Mouse (Mus musculus) brown adipose tissue, adult 24 weeks (tissue): ENCODE data around the gene Mettl7a3. TPM values are rescaled to one million over a fixed set of nuclear protein-coding genes. Genes with fewer than 3 reads are reported as not detected.
"Not testable (repeated sequence)": the region's sequence is repeated elsewhere in the genome, so short reads cannot be mapped to it uniquely, and the experiment has no call there.

Experiments
- H3K27ac ChIP-seq: fragments of 200-500 bp; replicated peaks from 2 replicates; pipeline ENCODE4 v1.5.1; 2012; ENCODE audit warnings: low read depth, mild to moderate bottlenecking, low read length
- H3K4me1 ChIP-seq: fragments of 200-500 bp; 2 replicates; pipeline ENCODE4 v1.6.1; 2012; ENCODE audit warnings: low read length, mixed read lengths; ENCODE audit not compliant: control insufficient read depth, insufficient read depth, insufficient read length
- H3K4me3 ChIP-seq: fragments of 200-500 bp; 2 replicates; pipeline ENCODE4 v1.5.1; 2012; ENCODE audit warnings: low read depth, mild to moderate bottlenecking, low read length, moderate library complexity; ENCODE audit not compliant: insufficient read depth
- polyA plus RNA-seq: library from polyadenylated mRNA; stranded (reverse); fragments of >200 nt; gene quantifications from 2 replicates; pipeline ENCODE4 v1.2.4, GENCODE M21; 2012; ENCODE audit not compliant: missing spikeins, insufficient read depth, insufficient read length

Mettl7a3 gene
- polyA plus RNA-seq, 1 experiment = not detected

- Histone ChIP-seq H3K27ac (no peak overlapping the region), H3K4me3 (no peak overlapping the region), H3K4me1 (peaks cover 5% of the 10 kb centered on the region; the same call in 1 of the 2 replicates)
These were observed 14.8 kb upstream of the Mettl7a3 start for GRCm38 (mm10) chr15:100319884-100320283.

- Histone ChIP-seq H3K4me1 (peaks cover 5% of the 10 kb centered on the region; the same call in 1 of the 2 replicates), H3K27ac (peak overlapping the region; percentile 65), H3K4me3 (no peak overlapping the region)
These were observed 14.3 kb upstream of the Mettl7a3 start for GRCm38 (mm10) chr15:100320295-100320905.

- H3K4me1 ChIP-seq = peaks cover 5% of the 10 kb centered on the region; the same call in 1 of the 2 replicates
- peak overlapping the region; percentile 65; the same call in 1 of the 2 replicates for H3K27ac ChIP-seq
- no peak overlapping the region for H3K4me3 ChIP-seq
These were observed 13.6 kb upstream of the Mettl7a3 start for GRCm38 (mm10) chr15:100321134-100321533.

GRCm38 (mm10) chr15:100324021-100324591, 10.6 kb upstream of the Mettl7a3 start:
- no peak overlapping the region for H3K4me3 ChIP-seq

GRCm38 (mm10) chr15:100325235-100325634, 9.5 kb upstream of the Mettl7a3 start:
- peaks cover 2% of the 10 kb centered on the region; the same call in 1 of the 2 replicates for H3K4me1 ChIP-seq

More at GRCm38 (mm10) chr15:100324021-100324591, 10.6 kb upstream of the Mettl7a3 start:
- Histone ChIP-seq H3K4me1 (peaks cover 5% of the 10 kb centered on the region; the same call in 1 of the 2 replicates), H3K27ac (no peak overlapping the region)

GRCm38 (mm10) chr15:100328089-100328488, 6.6 kb upstream of the Mettl7a3 start:
- not testable (repeated sequence) for H3K4me3 ChIP-seq, H3K4me1 ChIP-seq, H3K27ac ChIP-seq

More at GRCm38 (mm10) chr15:100325235-100325634, 9.5 kb upstream of the Mettl7a3 start:
- H3K4me3 ChIP-seq = no peak overlapping the region
- no peak overlapping the region for H3K27ac ChIP-seq

- H3K27ac ChIP-seq, H3K4me3 ChIP-seq, H3K4me1 ChIP-seq: not testable (repeated sequence)
These were observed 5.4 kb upstream of the Mettl7a3 start for GRCm38 (mm10) chr15:100329336-100329735.

- Histone ChIP-seq H3K4me3 (no peak overlapping the region), H3K4me1 (no peaks in the 10 kb centered on the region), H3K27ac (no peak overlapping the region)
These were observed 4.0 kb upstream of the Mettl7a3 start for GRCm38 (mm10) chr15:100330739-100331138.

- not testable (repeated sequence) for H3K27ac ChIP-seq, H3K4me1 ChIP-seq, H3K4me3 ChIP-seq
These were observed 2.4 kb upstream of the Mettl7a3 start for GRCm38 (mm10) chr15:100332077-100332961.

GRCm38 (mm10) chr15:100337328-100337727, 2.6 kb downstream of the Mettl7a3 start:
- H3K4me3 ChIP-seq, H3K27ac ChIP-seq, H3K4me1 ChIP-seq: not testable (repeated sequence)

GRCm38 (mm10) chr15:100337847-100338246, 3.1 kb downstream of the Mettl7a3 start:
- H3K4me3 ChIP-seq, H3K4me1 ChIP-seq, H3K27ac ChIP-seq: not testable (repeated sequence)

- not testable (repeated sequence) for H3K4me3 ChIP-seq, H3K4me1 ChIP-seq, H3K27ac ChIP-seq
These were observed 6.7 kb downstream of the Mettl7a3 start for GRCm38 (mm10) chr15:100341314-100341980.

- Histone ChIP-seq H3K4me1 (no peaks in the 10 kb centered on the region), H3K27ac (no peak overlapping the region), H3K4me3 (no peak overlapping the region)
These were observed 10.8 kb downstream of the Mettl7a3 start for GRCm38 (mm10) chr15:100345484-100345883.

GRCm38 (mm10) chr15:100346761-100347160, 12.0 kb downstream of the Mettl7a3 start:
- Histone ChIP-seq H3K4me3 (no peak overlapping the region), H3K4me1 (no peaks in the 10 kb centered on the region), H3K27ac (no peak overlapping the region)

- H3K4me1 ChIP-seq = no peaks in the 10 kb centered on the region
- H3K27ac ChIP-seq = no peak overlapping the region
- H3K4me3 ChIP-seq = no peak overlapping the region
These were observed 14.8 kb downstream of the Mettl7a3 start for GRCm38 (mm10) chr15:100349496-100349895.
